Mouse (Mus musculus): ENCODE data around the gene Macc1.

The Macc1 gene

GRCm38 (mm10) chr12:119387925-119388324 is 73.9 kb downstream of the Macc1 start:
- no peak for DNase-seq (ENCODE audit: low spot score)

- DNase-seq (ENCODE audit: low spot score), result no peak
Measured at GRCm38 (mm10) chr12:119390192-119390684, 76.2 kb downstream of the Macc1 start.

- no peak for DNase-seq (ENCODE audit: low spot score)
Measured at GRCm38 (mm10) chr12:119398046-119398659, 84.1 kb downstream of the Macc1 start.

- DNase-seq (ENCODE audit: low spot score), result no peak
Measured at GRCm38 (mm10) chr12:119402273-119402672, 88.2 kb downstream of the Macc1 start.

- no peak for DNase-seq (ENCODE audit: low spot score)
Measured at GRCm38 (mm10) chr12:119402796-119403195, 88.7 kb downstream of the Macc1 start.

GRCm38 (mm10) chr12:119404810-119405209 is 90.7 kb downstream of the Macc1 start:
- DNase-seq (ENCODE audit: low spot score), result no peak

GRCm38 (mm10) chr12:119410522-119410921 is 96.5 kb downstream of the Macc1 start:
- DNase-seq (ENCODE audit: low spot score), result no peak

GRCm38 (mm10) chr12:119410956-119411355 is 96.9 kb downstream of the Macc1 start:
- DNase-seq (ENCODE audit: low spot score), result no peak

- DNase-seq (ENCODE audit: low spot score), result no peak
Measured at GRCm38 (mm10) chr12:119411982-119412381, 97.9 kb downstream of the Macc1 start.

GRCm38 (mm10) chr12:119415900-119416299 is 101.8 kb downstream of the Macc1 start:
- DNase-seq (ENCODE audit: low spot score), result no peak

GRCm38 (mm10) chr12:119425749-119426148 is 111.7 kb downstream of the Macc1 start:
- no peak for DNase-seq (ENCODE audit: low spot score)

- DNase-seq (ENCODE audit: low spot score), result no peak
Measured at GRCm38 (mm10) chr12:119426182-119426886, 112.3 kb downstream of the Macc1 start.

- DNase-seq (ENCODE audit: low spot score), result no peak
Measured at GRCm38 (mm10) chr12:119426887-119427204, 112.8 kb downstream of the Macc1 start.

- no peak for DNase-seq (ENCODE audit: low spot score)
Measured at GRCm38 (mm10) chr12:119440720-119441119, 126.7 kb downstream of the Macc1 start.

GRCm38 (mm10) chr12:119450116-119450515 is 136.0 kb downstream of the Macc1 start:
- no peak for DNase-seq (ENCODE audit: low spot score)

GRCm38 (mm10) chr12:119451232-119451631 is 137.2 kb downstream of the Macc1 start:
- no peak for DNase-seq (ENCODE audit: low spot score)

GRCm38 (mm10) chr12:119454076-119454475 is 140.0 kb downstream of the Macc1 start:
- no peak for DNase-seq (ENCODE audit: low spot score)

- no peak for DNase-seq (ENCODE audit: low spot score)
Measured at GRCm38 (mm10) chr12:119464040-119464939, 150.2 kb downstream of the Macc1 start.

- DNase-seq (ENCODE audit: low spot score), result no peak
Measured at GRCm38 (mm10) chr12:119464940-119465245, 150.8 kb downstream of the Macc1 start.

- DNase-seq (ENCODE audit: low spot score), result no peak
Measured at GRCm38 (mm10) chr12:119467656-119468055, 153.6 kb downstream of the Macc1 start.

- DNase-seq (ENCODE audit: low spot score), result no peak
Measured at GRCm38 (mm10) chr12:119470260-119470659, 156.2 kb downstream of the Macc1 start.

GRCm38 (mm10) chr12:119483296-119483695 is 169.2 kb downstream of the Macc1 start:
- no peak for DNase-seq (ENCODE audit: low spot score)
